ENCODE assay signal across 9 mouse cellular contexts in genomic region chr9:48354122-48354521, GRCm38 (mm10). TPM values are rescaled to one million over a fixed set of nuclear protein-coding genes. Genes with fewer than 3 reads are reported as not detected.
DNase-seq lines count a peak whose midpoint lies in the region; ATAC-seq and TF ChIP-seq lines count a peak whose summit lies in the region.
"Had no signal": no experiment of that assay in that cellular context is flagged by ENCODE, and none has a peak within 500 bp of the region (broad histone marks: within the 10 kb centered on the region; RNA-seq: fewer than 3 reads in every experiment).

No protein-coding gene starts in this region.

- H3K27me3 ChIP-seq in hindbrain, embryonic 10.5 days (ENCODE audit: insufficient read depth, poor library complexity, severe bottlenecking): no peaks in the 10 kb centered on the region
- H3K27me3 ChIP-seq in hindbrain, postnatal 0 days (ENCODE audit: insufficient read depth, low read length): no peaks in the 10 kb centered on the region
- H3K27me3 ChIP-seq: forebrain, embryonic 12.5 days had no signal

- TF ChIP-seq CTCF in hindbrain, postnatal 0 days (IDR thresholded peaks at IDR 0.05; ENCODE audit: low read depth): no peak

- H3K4me2 ChIP-seq in hindbrain, postnatal 0 days (ENCODE audit: low read depth, low read length): no peak overlapping the region
- H3K4me2 ChIP-seq: forebrain, embryonic 12.5 days had no signal

- no peak overlapping the region for H3K4me3 ChIP-seq in hindbrain, embryonic 10.5 days
- no peak overlapping the region for H3K4me3 ChIP-seq in hindbrain, postnatal 0 days (ENCODE audit: low read length)
- H3K4me3 ChIP-seq: forebrain, embryonic 12.5 days had no signal

- DNase-seq in hindbrain, embryonic 10.5 days (ENCODE audit: low spot score): peak; percentile 47
- DNase-seq in hindbrain, postnatal 0 days (ENCODE audit: low spot score): no peak
- DNase-seq in 416B (ENCODE audit: low read depth): peak; percentile 20
- DNase-seq in embryo, embryonic 10.5 days (ENCODE audit: low spot score): peak; percentile 62
- peak; percentile 26 for DNase-seq in liver
- DNase-seq in left cerebral cortex, adult 18-20 months (ENCODE audit: low spot score in 2 of 2): no peak
- no peak for DNase-seq in spleen, postnatal 14 days (ENCODE audit: low spot score in 2 of 2)
- no peak for DNase-seq in left cerebral cortex, adult 8-10 months (ENCODE audit: low spot score in 2 of 2)

- no peaks in the 10 kb centered on the region for H3K36me3 ChIP-seq in hindbrain, embryonic 10.5 days
- H3K36me3 ChIP-seq in hindbrain, postnatal 0 days (ENCODE audit: insufficient read depth, low read length): no peaks in the 10 kb centered on the region
- H3K36me3 ChIP-seq: forebrain, embryonic 12.5 days had no signal

- no peak for ATAC-seq in hindbrain, postnatal 0 days

- H3K4me1 ChIP-seq in hindbrain, embryonic 10.5 days (replicated peaks): peaks cover 17% of the 10 kb centered on the region
- H3K4me1 ChIP-seq in hindbrain, postnatal 0 days (ENCODE audit: insufficient read depth, low read length): no peaks in the 10 kb centered on the region
- H3K4me1 ChIP-seq: forebrain, embryonic 12.5 days had no signal

- no peak overlapping the region for H3K27ac ChIP-seq in hindbrain, embryonic 10.5 days
- H3K27ac ChIP-seq in hindbrain, postnatal 0 days: no peak overlapping the region
- H3K27ac ChIP-seq: forebrain, embryonic 12.5 days had no signal

- no peak overlapping the region for H3K9ac ChIP-seq in hindbrain, postnatal 0 days (replicated peaks; ENCODE audit: low read length)
- H3K9ac ChIP-seq: forebrain, embryonic 12.5 days had no signal

- H3K9me3 ChIP-seq in hindbrain, embryonic 10.5 days: no peaks in the 10 kb centered on the region
- no peaks in the 10 kb centered on the region for H3K9me3 ChIP-seq in hindbrain, postnatal 0 days (ENCODE audit: low read length)
- H3K9me3 ChIP-seq: forebrain, embryonic 12.5 days had no signal

- WGBS in hindbrain, embryonic 10.5 days: 54% methylated on average over 4 of the region's 4 CpGs
- WGBS in hindbrain, postnatal 0 days: 75% methylated on average over 4 of the region's 4 CpGs

RNA-seq across cellular contexts. Expression of gene Nxpe2, which starts 0.9 kb away (rescaled TPM):
- 0.78 and 1.0 TPM in 2 replicates for polyA plus RNA-seq in hindbrain, embryonic 10.5 days (2016; fragmentation: Nextera tagmentation; extraction: Ambion mirVana)
- total RNA-seq in hindbrain, postnatal 0 days (2014; rRNA removed): 0.86 TPM in 1 of 2 replicates, not detected in the other
- polyA plus RNA-seq in hindbrain, postnatal 0 days (2015; fragmentation: Nextera tagmentation; extraction: Ambion mirVana): 0.33 and 0.45 TPM in 2 replicates
- under 1 TPM; 0.19 to 0.35 TPM for total RNA-seq in left cerebral cortex, adult 18-20 months (2021)
- total RNA-seq in left cerebral cortex, adult 8-10 months (2022): under 1 TPM; 0.41 to 0.93 (median 0.71) TPM

Comparison
In these comparisons a context has a peak if more than half of its experiments do, and no peak if none do; other contexts are left out.
1. DNase-seq: peak in hindbrain, embryonic 10.5 days (single experiment), 416B (single experiment), embryo, embryonic 10.5 days (single experiment) and liver (single experiment); none in hindbrain, postnatal 0 days (single experiment), left cerebral cortex, adult 18-20 months (0 of 2), spleen, postnatal 14 days (0 of 2) and left cerebral cortex, adult 8-10 months (0 of 2).